In genomic region chr14:17927469-17927868, GRCm38 (mm10) we compare ENCODE assay signal across 9 mouse cellular contexts.
DNase-seq lines count a peak whose midpoint lies in the region; ATAC-seq and TF ChIP-seq lines count a peak whose summit lies in the region.
"Had no signal": no experiment of that assay in that cellular context is flagged by ENCODE, and none has a peak within 500 bp of the region (broad histone marks: within the 10 kb centered on the region; RNA-seq: fewer than 3 reads in every experiment).

No protein-coding gene starts in this region.

- ATAC-seq in liver, postnatal 0 days, result no peak
- ATAC-seq in forebrain, embryonic 14.5 days, result peak; percentile 48; the same call in 1 of the 2 replicates
- ATAC-seq in hindbrain, postnatal 0 days, result no peak

- H3K27ac ChIP-seq in liver, postnatal 0 days (ENCODE audit: low read depth), result no peak overlapping the region
- H3K27ac ChIP-seq in forebrain, embryonic 14.5 days (ENCODE audit: low read depth, low read length), result no peak overlapping the region
- H3K27ac ChIP-seq in hindbrain, postnatal 0 days, result no peak overlapping the region
- no peak overlapping the region for H3K27ac ChIP-seq in limb, embryonic 10.5 days
- H3K27ac ChIP-seq: neural tube, embryonic 13.5 days had no signal

- no peaks in the 10 kb centered on the region for H3K36me3 ChIP-seq in liver, postnatal 0 days (replicated peaks; ENCODE audit: insufficient read depth, low read length)
- H3K36me3 ChIP-seq in forebrain, embryonic 14.5 days (ENCODE audit: control insufficient read depth, insufficient read depth, low read length), result no peaks in the 10 kb centered on the region
- no peaks in the 10 kb centered on the region for H3K36me3 ChIP-seq in hindbrain, postnatal 0 days (ENCODE audit: insufficient read depth, low read length)
- no peaks in the 10 kb centered on the region for H3K36me3 ChIP-seq in limb, embryonic 10.5 days
- H3K36me3 ChIP-seq: neural tube, embryonic 13.5 days had no signal

- no peak overlapping the region for H3K9ac ChIP-seq in liver, postnatal 0 days (replicated peaks)
- H3K9ac ChIP-seq in forebrain, embryonic 14.5 days (ENCODE audit: low read length), result no peak overlapping the region
- no peak overlapping the region for H3K9ac ChIP-seq in hindbrain, postnatal 0 days (replicated peaks; ENCODE audit: low read length)
- H3K9ac ChIP-seq: neural tube, embryonic 13.5 days had no signal

- DNase-seq in liver, postnatal 0 days, result no peak
- DNase-seq in liver, result no peak
- DNase-seq in adrenal gland, postnatal 36 days, result peak; percentile 49 to 55
- DNase-seq in forebrain, embryonic 14.5 days (ENCODE audit: low spot score), result peak; percentile 43
- DNase-seq in hindbrain, postnatal 0 days (ENCODE audit: low spot score), result peak; percentile 55
- DNase-seq in left cerebral cortex, adult 9 months (ENCODE audit: low spot score in 2 of 2), result peak; percentile 58 to 90
- peak; percentile 64 to 80 for DNase-seq in right cerebral cortex, postnatal 36 days (ENCODE audit: low spot score in 2 of 2)
- no peak for DNase-seq in limb, embryonic 10.5 days (ENCODE audit: low spot score)

- H3K9me3 ChIP-seq in liver, postnatal 0 days (ENCODE audit: low read length), result no peaks in the 10 kb centered on the region
- no peaks in the 10 kb centered on the region for H3K9me3 ChIP-seq in forebrain, embryonic 14.5 days (replicated peaks; ENCODE audit: control insufficient read depth, low read length)
- no peaks in the 10 kb centered on the region for H3K9me3 ChIP-seq in hindbrain, postnatal 0 days (ENCODE audit: low read length)
- no peaks in the 10 kb centered on the region for H3K9me3 ChIP-seq in limb, embryonic 10.5 days (replicated peaks)
- H3K9me3 ChIP-seq: neural tube, embryonic 13.5 days had no signal

- 0 out of 2 replicates have a peak, but pooled peaks cover 4% of the 10 kb centered on the region for H3K4me1 ChIP-seq in liver, postnatal 0 days (ENCODE audit: insufficient read depth)
- H3K4me1 ChIP-seq in forebrain, embryonic 14.5 days (ENCODE audit: control insufficient read depth, insufficient read depth, low read length), result no peaks in the 10 kb centered on the region
- no peaks in the 10 kb centered on the region for H3K4me1 ChIP-seq in hindbrain, postnatal 0 days (ENCODE audit: insufficient read depth, low read length)
- no peaks in the 10 kb centered on the region for H3K4me1 ChIP-seq in limb, embryonic 10.5 days
- H3K4me1 ChIP-seq: neural tube, embryonic 13.5 days had no signal

- no peak overlapping the region for H3K4me2 ChIP-seq in liver, postnatal 0 days (ENCODE audit: low read depth, low read length)
- H3K4me2 ChIP-seq in forebrain, embryonic 14.5 days (ENCODE audit: low read length), result no peak overlapping the region
- no peak overlapping the region for H3K4me2 ChIP-seq in hindbrain, postnatal 0 days (ENCODE audit: low read depth, low read length)
- H3K4me2 ChIP-seq: neural tube, embryonic 13.5 days had no signal

- no peak overlapping the region for H3K4me3 ChIP-seq in liver, postnatal 0 days (ENCODE audit: low read depth, low read length)
- no peak overlapping the region for H3K4me3 ChIP-seq in forebrain, embryonic 14.5 days (ENCODE audit: low read depth, low read length)
- no peak overlapping the region for H3K4me3 ChIP-seq in hindbrain, postnatal 0 days (ENCODE audit: low read length)
- H3K4me3 ChIP-seq in limb, embryonic 10.5 days, result no peak overlapping the region
- H3K4me3 ChIP-seq: neural tube, embryonic 13.5 days had no signal

- peak; percentile 62 for TF ChIP-seq CTCF in liver, postnatal 0 days (IDR thresholded peaks at IDR 0.05; ENCODE audit: low read depth)
- peak; percentile 67 for TF ChIP-seq CTCF in hindbrain, postnatal 0 days (IDR thresholded peaks at IDR 0.05; ENCODE audit: low read depth)

- H3K27me3 ChIP-seq in liver, postnatal 0 days (ENCODE audit: insufficient read depth, low read length), result no peaks in the 10 kb centered on the region
- H3K27me3 ChIP-seq in forebrain, embryonic 14.5 days (replicated peaks; ENCODE audit: control insufficient read depth, insufficient read depth, low read length), result no peaks in the 10 kb centered on the region
- no peaks in the 10 kb centered on the region for H3K27me3 ChIP-seq in hindbrain, postnatal 0 days (ENCODE audit: insufficient read depth, low read length)
- H3K27me3 ChIP-seq in limb, embryonic 10.5 days (ENCODE audit: low read depth, poor library complexity, severe bottlenecking), result no peaks in the 10 kb centered on the region
- H3K27me3 ChIP-seq: neural tube, embryonic 13.5 days had no signal

- TF ChIP-seq EP300 in liver, postnatal 0 days (IDR thresholded peaks at IDR 0.05; ENCODE audit: low read depth), result no peak

- WGBS in liver, postnatal 0 days (ENCODE audit: insufficient replicate concordance), result 35% methylated on average over 1 of the region's 1 CpGs
- 32% methylated on average over 1 of the region's 1 CpGs for WGBS in forebrain, embryonic 14.5 days
- 50% methylated on average over 1 of the region's 1 CpGs for WGBS in hindbrain, postnatal 0 days
- 31% methylated on average over 1 of the region's 1 CpGs for WGBS in limb, embryonic 10.5 days

Comparison
In these comparisons a context has a peak if more than half of its experiments do, and no peak if none do; other contexts are left out.
1. DNase-seq: peak in adrenal gland, postnatal 36 days (2 of 2), forebrain, embryonic 14.5 days (single experiment), hindbrain, postnatal 0 days (single experiment), left cerebral cortex, adult 9 months (2 of 2) and right cerebral cortex, postnatal 36 days (2 of 2); none in liver, postnatal 0 days (single experiment), liver (single experiment) and limb, embryonic 10.5 days (single experiment).